Mouse (Mus musculus) induced T-regulatory cell, adult 2 months (primary cell): Measurements from ENCODE around the gene Ints3.

Source experiments
- DNase-seq: peaks from one replicate; pipeline ENCODE4 v3.0.0-alpha.2; 2012; ENCODE audit warnings: low read depth

Gene Ints3

GRCm38 (mm10) chr3:90433381-90434020 is at the start of gene Ints3:
TSS of gene Ints3 (minus strand) at chr3:90433622.
- peak; percentile 98 for DNase-seq

- DNase-seq = peak; percentile 99
Observed at GRCm38 (mm10) chr3:90475831-90476611, 42.6 kb upstream of the Ints3 start, which contains the start of gene Ilf2. TSS of gene Ilf2 (plus strand) at chr3:90476126.

- peak; percentile 49 for DNase-seq
Observed at GRCm38 (mm10) chr3:90475151-90475830, 41.9 kb upstream of the Ints3 start.

GRCm38 (mm10) chr3:90472213-90472612 is 38.8 kb upstream of the Ints3 start:
- DNase-seq = peak; percentile 90

- DNase-seq = no peak
Observed at GRCm38 (mm10) chr3:90467618-90468300, 34.3 kb upstream of the Ints3 start.

- DNase-seq = peak; percentile 67
Observed at GRCm38 (mm10) chr3:90466311-90466766, 32.9 kb upstream of the Ints3 start.

GRCm38 (mm10) chr3:90465686-90466310 is 32.4 kb upstream of the Ints3 start, which contains the start of gene Npr1:
TSS of gene Npr1 (minus strand) at chr3:90465866.
- peak; percentile 52 for DNase-seq

- DNase-seq = no peak
Observed at GRCm38 (mm10) chr3:90465081-90465685, 31.8 kb upstream of the Ints3 start.

GRCm38 (mm10) chr3:90464552-90465080 is 31.2 kb upstream of the Ints3 start:
- DNase-seq = no peak

GRCm38 (mm10) chr3:90462579-90462978 is 29.2 kb upstream of the Ints3 start:
- DNase-seq = no peak

- DNase-seq = no peak
Observed at GRCm38 (mm10) chr3:90461935-90462334, 28.5 kb upstream of the Ints3 start.

GRCm38 (mm10) chr3:90460315-90460714 is 26.9 kb upstream of the Ints3 start:
- no peak for DNase-seq

GRCm38 (mm10) chr3:90459727-90460126 is 26.3 kb upstream of the Ints3 start:
- no peak for DNase-seq

- no peak for DNase-seq
Observed at GRCm38 (mm10) chr3:90454931-90455330, 21.5 kb upstream of the Ints3 start.

GRCm38 (mm10) chr3:90451396-90452095 is 18.1 kb upstream of the Ints3 start:
- DNase-seq = no peak

- DNase-seq = no peak
Observed at GRCm38 (mm10) chr3:90450874-90451273, 17.5 kb upstream of the Ints3 start.

GRCm38 (mm10) chr3:90448626-90449025 is 15.2 kb upstream of the Ints3 start:
- no peak for DNase-seq

GRCm38 (mm10) chr3:90447123-90447494 is 13.7 kb upstream of the Ints3 start:
- no peak for DNase-seq

GRCm38 (mm10) chr3:90446389-90447122 is 13.1 kb upstream of the Ints3 start:
- DNase-seq = peak; percentile 44
